Mouse (Mus musculus) kidney, adult 11 months (tissue): ENCODE measurements around the gene Prkaa1.
A peak's percentile ranks its signal among the peaks of the same experiment; 100 is the strongest.

ENCODE experiments used
- DNase-seq: peaks from one replicate; pipeline ENCODE4 v3.0.0; 2022

Gene Prkaa1

DNA sequence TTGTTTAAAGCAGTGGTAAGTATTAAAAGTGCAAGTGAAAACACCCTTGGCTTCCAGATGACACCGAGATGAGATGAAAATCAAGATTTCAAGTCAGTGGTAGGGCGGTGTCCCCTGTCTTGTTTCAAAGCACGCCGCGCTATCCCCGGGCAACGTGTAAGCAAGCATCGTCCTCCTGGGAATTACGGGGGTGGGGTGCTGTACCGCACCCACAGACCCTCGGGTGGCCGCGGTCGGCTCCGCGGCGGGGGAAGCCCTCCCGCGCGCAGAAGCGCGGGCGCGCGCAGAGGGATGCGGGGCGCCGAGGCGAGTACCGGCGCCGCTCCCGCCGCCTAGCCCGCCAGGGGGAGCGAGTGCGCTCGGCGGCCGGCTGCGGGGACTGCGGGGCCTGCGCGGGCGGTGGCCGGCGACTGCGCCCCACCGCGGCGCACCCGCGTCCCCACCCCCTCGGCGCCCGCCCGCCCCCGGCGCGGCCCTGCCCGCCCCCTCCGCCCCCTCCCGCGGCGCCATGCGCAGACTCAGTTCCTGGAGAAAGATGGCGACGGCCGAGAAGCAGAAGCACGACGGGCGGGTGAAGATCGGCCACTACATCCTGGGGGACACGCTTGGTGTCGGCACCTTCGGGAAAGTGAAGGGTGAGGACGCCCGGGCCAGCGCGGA lies at the start of gene Prkaa1:
Gene Prkaa1 (plus strand): TSS at position 501 of the 660 bp plus-strand sequence.
- DNase-seq, result peak; percentile 61

DNA sequence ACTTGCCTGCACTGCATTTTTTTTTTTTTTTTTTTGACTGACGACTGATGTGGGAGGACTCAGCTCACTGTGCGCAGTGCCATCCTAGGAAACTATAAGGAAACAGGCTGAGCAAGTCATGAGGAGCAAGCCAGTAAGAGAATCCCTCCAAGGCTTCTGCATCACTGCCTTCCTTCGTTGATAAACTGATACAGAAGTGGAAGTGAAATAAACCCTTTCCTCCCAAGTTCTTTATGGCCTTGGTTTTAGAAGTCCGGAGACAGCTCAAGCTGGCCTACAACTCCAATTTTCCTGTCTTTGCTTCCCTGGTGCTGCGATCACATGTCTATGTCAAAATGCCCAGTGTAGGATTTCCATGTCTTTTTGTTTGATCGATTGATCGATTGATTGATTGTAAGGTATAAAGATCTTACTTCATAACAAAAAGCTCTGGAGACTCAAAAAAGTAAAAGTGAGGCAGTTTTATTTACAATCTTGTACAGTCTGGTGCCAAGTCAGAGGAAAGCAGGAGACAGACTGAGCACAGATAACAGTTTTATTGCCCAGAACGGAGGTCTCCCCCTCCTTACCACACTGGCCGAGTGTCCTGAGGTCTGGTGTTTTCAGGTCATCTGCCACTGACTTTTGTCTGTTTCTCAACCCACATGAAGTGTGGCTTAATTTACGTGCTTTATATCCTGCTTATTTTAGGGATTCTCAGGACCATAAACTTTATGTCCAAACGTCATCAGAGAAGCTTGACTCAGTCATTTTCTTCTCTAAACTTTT lies 47.9 kb upstream of the Prkaa1 start:
- no peak for DNase-seq

- DNase-seq, result no peak
Observed at GRCm38 (mm10) chr15:5097376-5097775, 46.3 kb upstream of the Prkaa1 start.

GRCm38 (mm10) chr15:5102312-5102711 lies 41.3 kb upstream of the Prkaa1 start:
- no peak for DNase-seq

- DNase-seq, result no peak
Observed at GRCm38 (mm10) chr15:5105891-5106290, 37.8 kb upstream of the Prkaa1 start.

DNA sequence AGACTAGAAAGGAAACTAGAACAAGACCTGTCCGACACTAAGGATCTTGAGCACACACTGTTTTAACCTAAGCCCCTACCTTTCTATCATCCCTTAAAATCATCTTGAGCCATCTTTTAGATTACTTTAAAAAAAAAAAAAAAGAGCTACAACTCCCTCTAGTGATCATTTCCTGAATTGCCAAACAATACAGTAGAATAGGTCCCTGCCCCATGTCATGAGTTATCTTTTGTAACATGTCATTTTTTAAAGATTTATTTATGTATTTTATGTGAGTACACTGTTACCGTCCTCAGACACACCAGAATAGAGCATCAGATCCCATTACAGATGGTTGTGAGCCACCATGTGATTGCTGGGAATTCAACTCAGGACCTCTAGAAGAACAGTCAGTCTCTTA lies 37.4 kb upstream of the Prkaa1 start:
- DNase-seq, result no peak

GRCm38 (mm10) chr15:5107686-5108654 lies 35.7 kb upstream of the Prkaa1 start, which contains the start of gene Card6:
Card6 (minus strand) TSS chr15:5108539.
- DNase-seq, result no peak

DNA sequence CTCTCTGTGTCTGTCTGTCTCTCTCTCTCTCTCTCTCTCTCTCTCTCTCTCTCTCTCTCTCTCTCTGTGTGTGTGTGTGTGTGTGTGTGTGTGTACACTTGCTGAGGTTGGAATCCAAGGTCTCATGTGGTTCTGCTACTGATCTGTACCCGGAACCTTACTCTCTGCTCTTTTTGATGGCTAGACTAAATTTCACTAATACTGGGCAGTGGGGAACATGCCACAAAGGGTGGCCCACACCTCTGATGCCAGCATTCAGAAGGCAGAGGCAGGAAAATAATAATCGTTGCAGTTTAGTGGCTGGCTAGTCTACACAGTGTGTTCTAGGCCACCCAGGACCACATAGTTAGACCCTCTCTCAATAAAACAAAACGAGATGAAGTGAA lies 35.0 kb upstream of the Prkaa1 start:
- DNase-seq, result no peak

GRCm38 (mm10) chr15:5112651-5113050 lies 31.0 kb upstream of the Prkaa1 start:
- no peak for DNase-seq

DNA sequence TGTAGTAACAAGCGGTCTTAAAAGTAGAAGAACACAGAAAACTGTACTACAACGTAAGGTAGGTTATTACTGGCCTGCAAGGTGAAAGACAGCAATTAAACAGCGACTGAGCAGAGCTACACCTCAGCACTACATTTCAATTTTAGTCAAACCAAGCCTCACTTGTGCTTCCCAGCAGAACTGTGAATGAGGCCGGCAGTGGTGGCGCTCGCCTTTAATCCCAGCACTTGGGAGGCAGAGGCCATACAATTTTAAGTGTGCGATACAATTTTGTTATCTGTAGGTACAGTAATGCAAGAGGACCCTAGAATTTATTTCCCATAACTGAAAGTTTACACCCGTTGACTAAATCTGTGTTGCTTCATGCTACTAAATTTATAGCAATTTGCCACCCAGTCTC lies 28.5 kb upstream of the Prkaa1 start:
- no peak for DNase-seq

DNA sequence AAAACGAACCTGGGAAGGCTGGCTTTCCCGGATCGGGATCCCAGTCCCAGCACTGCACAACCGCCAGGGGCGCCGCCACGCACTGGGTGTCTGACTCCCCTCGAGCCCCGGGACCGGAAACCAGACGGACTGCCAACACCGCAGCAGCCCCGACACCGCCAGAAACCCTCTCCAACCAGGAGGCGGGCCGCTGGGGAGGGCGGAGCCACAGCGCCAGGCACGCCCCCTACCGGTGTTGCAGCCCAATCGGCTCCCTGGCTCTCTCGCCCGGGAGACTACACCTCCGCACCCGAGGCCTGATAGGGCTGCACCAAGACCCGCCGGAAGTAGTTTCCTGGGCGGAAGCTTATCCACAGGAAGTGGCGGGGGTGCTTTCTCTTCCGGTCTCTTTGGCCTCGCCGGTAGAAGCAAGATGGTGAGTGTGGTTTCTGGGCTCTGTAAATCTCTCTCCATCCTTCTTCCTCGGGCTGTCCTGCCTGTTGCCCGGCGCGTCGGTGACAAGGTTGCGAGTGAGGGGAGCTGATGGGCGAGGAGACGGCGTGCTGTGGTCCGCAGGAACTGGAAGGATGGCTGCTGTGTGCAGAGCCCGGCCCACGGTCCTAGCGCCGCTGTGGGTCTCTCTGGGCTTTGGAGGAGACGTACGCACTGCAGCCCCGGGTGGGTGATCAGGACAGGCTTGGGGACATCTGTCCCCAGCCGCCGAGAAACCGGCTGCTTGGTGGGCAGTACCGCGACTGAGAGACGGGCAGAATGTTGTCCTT lies 27.2 kb upstream of the Prkaa1 start, which contains the start of gene Rpl37:
Gene Rpl37 (plus strand): TSS at position 376 of the 761 bp plus-strand sequence.
- DNase-seq, result peak; percentile 99

- DNase-seq, result peak; percentile 27
Observed at GRCm38 (mm10) chr15:5117031-5117601, 26.5 kb upstream of the Prkaa1 start.

DNA sequence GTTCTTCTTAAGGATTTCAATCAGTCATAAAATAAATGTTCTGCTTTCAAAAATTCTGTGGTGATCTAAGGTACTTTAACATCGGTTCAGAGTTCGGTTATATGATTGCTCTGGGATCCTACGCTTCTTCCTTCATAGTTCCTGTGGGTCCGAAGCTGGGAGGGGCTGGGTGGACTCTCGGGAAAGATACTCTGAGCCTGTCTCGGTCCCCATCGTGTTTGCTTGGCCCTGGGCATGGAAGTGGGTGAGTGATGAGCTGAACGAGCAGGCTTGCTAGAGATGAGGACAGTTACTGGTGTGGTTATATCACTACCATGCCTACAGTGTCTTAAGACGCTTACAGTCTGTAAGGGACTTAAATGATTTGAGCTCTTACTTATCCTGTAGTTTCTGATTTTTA lies 25.0 kb upstream of the Prkaa1 start:
- no peak for DNase-seq

GRCm38 (mm10) chr15:5119192-5119591 lies 24.5 kb upstream of the Prkaa1 start:
- no peak for DNase-seq

GRCm38 (mm10) chr15:5119707-5120106 lies 24.0 kb upstream of the Prkaa1 start:
- no peak for DNase-seq

- no peak for DNase-seq
Observed at GRCm38 (mm10) chr15:5121535-5122313, 21.9 kb upstream of the Prkaa1 start.

DNA sequence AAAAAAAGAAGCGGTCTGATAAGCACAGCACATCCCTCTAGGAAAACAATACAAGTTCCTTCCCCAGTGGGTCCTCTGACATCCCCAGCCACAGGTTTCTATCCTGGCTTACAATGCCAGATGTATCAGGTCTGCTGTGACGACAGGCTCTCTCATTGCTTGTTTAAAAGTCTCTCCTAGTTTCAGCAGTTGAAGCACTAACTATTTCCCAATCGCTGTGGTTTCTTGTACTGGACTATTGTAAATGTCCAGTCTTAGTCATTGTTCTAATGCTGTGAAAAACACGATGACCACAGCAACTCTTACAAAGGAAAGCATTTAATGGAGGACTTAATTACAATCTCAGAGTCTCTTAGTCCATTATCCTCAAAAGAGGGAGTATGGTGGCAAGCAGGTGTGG lies 17.2 kb upstream of the Prkaa1 start:
- no peak for DNase-seq

GRCm38 (mm10) chr15:5127487-5127886 lies 16.2 kb upstream of the Prkaa1 start:
- DNase-seq, result no peak

DNA sequence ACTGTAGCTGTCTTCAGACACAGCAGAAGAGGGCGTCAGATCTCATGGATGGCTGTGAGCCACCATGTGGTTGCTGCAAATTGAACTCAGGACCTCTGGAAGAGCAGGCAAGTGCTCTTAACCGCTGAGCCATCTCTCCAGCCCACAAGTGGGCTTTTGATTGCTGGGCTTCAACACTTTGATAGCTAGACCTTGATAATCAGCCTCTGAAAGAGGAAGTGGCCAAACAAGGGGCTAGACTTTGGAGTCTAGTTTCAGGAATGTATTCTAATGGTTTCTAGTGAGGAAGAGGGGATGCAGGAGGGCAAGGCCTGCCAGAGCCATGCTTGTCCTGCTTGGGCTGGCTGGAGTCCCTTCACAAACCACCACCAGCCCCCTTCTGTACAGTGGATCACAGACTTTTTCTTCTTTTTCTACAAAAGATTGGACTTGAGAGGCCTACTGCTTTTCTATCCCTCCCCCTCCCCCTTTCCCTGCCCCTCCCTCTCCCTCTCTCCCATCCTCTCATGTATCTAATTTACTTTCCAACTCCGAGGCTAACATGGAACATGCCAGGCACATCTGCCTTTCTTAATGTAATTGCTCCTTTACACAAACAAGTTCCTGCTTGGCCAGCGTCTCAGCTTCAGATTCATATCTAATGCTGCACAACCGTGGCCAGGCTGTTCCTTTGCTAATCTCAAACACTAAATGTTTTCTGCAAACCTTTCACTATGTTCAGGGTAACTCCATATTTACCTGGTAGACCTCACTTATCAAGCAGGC lies 15.3 kb upstream of the Prkaa1 start:
- no peak for DNase-seq

GRCm38 (mm10) chr15:5129111-5129805 lies 14.4 kb upstream of the Prkaa1 start:
- DNase-seq, result no peak
